Mouse (Mus musculus) heart, postnatal 0 days (tissue): ENCODE data around the gene Zfp938. TPM values are rescaled to one million over a fixed set of nuclear protein-coding genes. Genes with fewer than 3 reads are reported as not detected.

Experiments
- ATAC-seq: fragments of 200-750 bp; cut with Nextera tagmentation; 2 replicates; pipeline ENCODE4 v1.8.0; 2017; ENCODE audit warnings: low read depth, moderate number of reproducible peaks, moderate library complexity; ENCODE audit not compliant: insufficient read depth
- DNase-seq: peaks from one replicate; pipeline ENCODE4 v3.0.0-alpha.2; 2016; ENCODE audit warnings: low spot score
- H3K27ac ChIP-seq: fragments of 300-500 bp; sonication (generic); 2 replicates; pipeline ENCODE4 v1.5.1; 2014; ENCODE audit warnings: low read depth, mild to moderate bottlenecking
- H3K27me3 ChIP-seq: fragments of 300-500 bp; sonication (generic); 2 replicates; pipeline ENCODE4 v1.6.1; 2014; ENCODE audit warnings: low read length, mixed read lengths; ENCODE audit not compliant: control insufficient read depth, insufficient read depth
- H3K36me3 ChIP-seq: fragments of 300-500 bp; sonication (generic); replicated peaks from 2 replicates; pipeline ENCODE4 v1.6.1; 2014; ENCODE audit warnings: low read length, mixed read lengths; ENCODE audit not compliant: control insufficient read depth, insufficient read depth
- H3K4me1 ChIP-seq: fragments of 300-500 bp; sonication (generic); 2 replicates; pipeline ENCODE4 v1.6.1; 2014; ENCODE audit warnings: antibody characterized with exemption; ENCODE audit not compliant: control insufficient read depth, insufficient read depth
- H3K4me2 ChIP-seq: fragments of 300-500 bp; sonication (generic); 2 replicates; pipeline ENCODE4 v1.6.1; 2014; ENCODE audit warnings: low read depth, mild to moderate bottlenecking, low read length, moderate library complexity
- H3K4me3 ChIP-seq: fragments of 300-500 bp; sonication (generic); 2 replicates; pipeline ENCODE4 v1.5.1; 2014; ENCODE audit warnings: low read depth, low read length
- H3K9ac ChIP-seq: fragments of 300-500 bp; sonication (generic); replicated peaks from 2 replicates; pipeline ENCODE4 v1.6.1; 2014; ENCODE audit warnings: low read depth, low read length, mixed read lengths
- H3K9me3 ChIP-seq: fragments of 300-500 bp; sonication (generic); replicated peaks from 2 replicates; pipeline ENCODE4 v1.6.1; 2016; ENCODE audit warnings: low read length; ENCODE audit not compliant: control insufficient read depth
- CTCF ChIP-seq: IDR thresholded peaks from 2 replicates; pipeline ENCODE4 v1.5.1; 2016; ENCODE audit warnings: antibody characterized with exemption, control low read depth, low read depth
- EP300 ChIP-seq: IDR thresholded peaks from 2 replicates; pipeline ENCODE4 v1.6.1; 2016; ENCODE audit warnings: antibody characterized with exemption, low read depth
- WGBS: fragments of 180-500 bp; shearing (Covaris S2); extraction: QIAGEN DNeasy Blood & Tissue Kit; methylation state at CpG from one replicate; pipeline ENCODE4 v1.1.7; 2014; 5-methylcytosine and 5-hydroxymethylcytosine counted together
- polyA plus RNA-seq: library from polyadenylated mRNA; unstranded; fragments of >200 nt; fragmentation: Nextera tagmentation; extraction: Ambion mirVana; gene quantifications from 2 replicates; pipeline ENCODE4 v1.2.1, GENCODE M21; 2015
- total RNA-seq: library from RNA; depleted of rRNA; stranded (reverse); fragments of >200 nt; gene quantifications from 2 replicates; pipeline ENCODE4 v1.2.3, GENCODE M21; 2014; ENCODE audit warnings: low replicate concordance; rRNA removed

Gene Zfp938
- 0.97 and 2.7 TPM in 2 replicates for total RNA-seq
- 14.8 and 15.2 TPM in 2 replicates for polyA plus RNA-seq

DNA sequence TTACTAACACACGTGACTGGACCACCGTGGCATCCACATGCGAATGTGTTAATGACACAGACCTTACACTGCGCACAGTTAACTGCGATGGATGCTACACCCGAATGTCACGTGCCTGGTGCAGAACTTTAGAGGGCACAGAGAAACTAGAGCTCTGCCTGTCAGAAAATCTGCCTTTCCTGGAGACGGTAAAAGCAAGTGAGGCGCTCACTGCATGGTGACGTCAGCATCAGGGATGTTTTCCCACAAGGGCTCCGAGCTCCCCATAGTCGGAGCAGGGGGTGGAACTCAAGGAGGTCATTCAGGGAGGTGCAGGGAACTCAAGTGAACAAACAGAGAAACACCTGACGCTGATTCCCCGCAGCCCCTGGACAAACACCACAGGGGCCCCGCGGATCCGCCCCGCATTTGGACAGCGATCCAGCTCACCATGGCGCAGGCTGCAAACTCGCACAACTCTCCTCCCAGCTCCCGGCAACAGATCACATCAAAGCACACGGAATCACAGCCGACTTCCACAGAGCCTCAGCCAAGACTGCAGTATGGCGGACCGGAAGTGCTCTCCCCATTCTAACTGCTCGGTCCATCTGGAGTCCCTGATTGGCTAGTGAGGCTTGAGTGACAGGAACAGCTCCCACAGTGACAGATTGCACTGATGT, at the start of gene Zfp938:
Zfp938 (minus strand) TSS at position 539 of the 659 bp plus-strand sequence.
- peak within 1 kb of the TSS; percentile 88 for H3K27ac ChIP-seq
- WGBS = 3% methylated on average over 27 of the region's 27 CpGs
- H3K4me3 ChIP-seq = peak within 1 kb of the TSS; percentile 89
- H3K9me3 ChIP-seq = no peaks in the 10 kb centered on the region
- H3K27me3 ChIP-seq = no peaks in the 10 kb centered on the region
- no peak for TF ChIP-seq EP300
- TF ChIP-seq CTCF = no peak
- H3K4me2 ChIP-seq = peak within 1 kb of the TSS; percentile 67
- DNase-seq = peak; percentile 87
- peaks cover 4% of the 10 kb centered on the region; the same call in 1 of the 2 replicates for H3K4me1 ChIP-seq
- peak; percentile 99 for ATAC-seq
- H3K9ac ChIP-seq = peak within 1 kb of the TSS; percentile 77
- H3K36me3 ChIP-seq = no peaks in the 10 kb centered on the region

DNA sequence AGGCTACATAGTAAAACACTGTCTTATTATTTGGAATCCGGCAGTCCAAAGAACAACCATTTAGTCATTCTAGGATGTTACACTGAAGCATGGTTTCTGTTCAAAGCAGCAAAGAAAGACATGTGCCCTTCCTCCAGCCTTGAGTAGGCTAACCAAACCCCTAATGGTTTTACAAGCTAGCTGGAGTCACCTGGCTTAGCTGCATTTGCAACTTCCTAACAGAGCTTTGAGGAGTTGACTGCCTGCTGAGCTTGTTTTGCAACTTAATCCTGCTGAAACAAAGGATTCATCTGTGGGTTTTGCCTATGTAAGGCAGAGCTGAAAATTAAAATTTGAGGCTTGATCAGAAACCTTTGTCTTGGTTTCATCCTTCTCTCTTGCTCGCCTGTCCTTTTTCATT, 16.3 kb upstream of the Zfp938 start:
- TF ChIP-seq CTCF (no peak), EP300 (no peak)
- no peak for ATAC-seq
- H3K4me1 ChIP-seq = no peaks in the 10 kb centered on the region
- no peak overlapping the region for H3K27ac ChIP-seq
- H3K9me3 ChIP-seq = peaks cover 3% of the 10 kb centered on the region; the same call in 1 of the 2 replicates
- no peak overlapping the region for H3K4me3 ChIP-seq
- no peak for DNase-seq
- H3K4me2 ChIP-seq = no peak overlapping the region
- no peaks in the 10 kb centered on the region for H3K36me3 ChIP-seq
- H3K9ac ChIP-seq = no peak overlapping the region
- 67% methylated on average over 2 of the region's 2 CpGs for WGBS
- H3K27me3 ChIP-seq = no peaks in the 10 kb centered on the region

DNA sequence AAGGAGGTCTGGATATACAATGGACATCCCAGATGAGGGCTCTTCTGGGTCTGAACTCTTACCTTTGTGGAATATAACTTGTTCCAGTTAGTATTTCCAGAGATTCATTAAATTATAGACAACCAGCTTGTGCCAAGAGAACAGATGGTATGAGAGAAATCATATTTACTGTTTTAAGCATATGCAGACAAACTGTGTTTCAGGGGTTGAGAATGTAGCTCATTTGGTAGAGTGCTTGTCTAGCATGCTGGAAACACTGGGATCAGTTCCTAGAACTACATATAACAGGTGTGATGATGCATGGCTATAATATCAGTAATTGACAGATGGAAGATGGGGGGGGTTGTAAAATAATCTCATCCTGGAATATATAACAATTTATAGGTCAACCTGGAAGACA, 3.9 kb upstream of the Zfp938 start:
- Histone ChIP-seq H3K4me2 (no peak overlapping the region), H3K27me3 (no peaks in the 10 kb centered on the region), H3K9me3 (no peaks in the 10 kb centered on the region), H3K4me1 (peaks cover 4% of the 10 kb centered on the region; the same call in 1 of the 2 replicates), H3K4me3 (no peak overlapping the region), H3K27ac (no peak overlapping the region), H3K9ac (no peak overlapping the region), H3K36me3 (no peaks in the 10 kb centered on the region)
- TF ChIP-seq EP300 = no peak
- TF ChIP-seq CTCF = no peak
- DNase-seq (no peak), ATAC-seq (no peak)

DNA sequence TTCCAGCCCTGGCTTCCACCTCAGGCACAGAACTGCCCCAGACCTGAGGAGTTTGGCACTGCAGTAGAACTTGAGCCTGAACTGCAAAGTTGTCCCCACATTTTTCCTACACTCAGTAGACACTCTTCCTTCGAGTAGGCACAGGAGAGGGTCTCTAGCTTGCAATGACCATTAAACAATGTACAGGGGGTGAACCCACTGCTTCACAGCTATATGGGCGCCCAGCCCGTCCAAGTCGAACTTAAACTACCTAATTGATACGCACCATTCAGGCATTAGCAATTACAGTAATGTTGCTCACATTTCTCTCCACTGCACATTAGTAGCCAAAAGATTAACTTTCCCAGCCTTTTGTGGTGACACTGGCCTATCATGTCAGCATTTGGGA, 315 bp upstream of the Zfp938 start:
- DNase-seq (no peak), ATAC-seq (no peak)
- Histone ChIP-seq H3K9ac (peak overlapping the region; percentile 77; the same call in 1 of the 2 replicates), H3K36me3 (no peaks in the 10 kb centered on the region), H3K4me3 (peak overlapping the region; percentile 89), H3K4me1 (peaks cover 4% of the 10 kb centered on the region; the same call in 1 of the 2 replicates), H3K4me2 (peak overlapping the region; percentile 67), H3K27me3 (no peaks in the 10 kb centered on the region), H3K9me3 (no peaks in the 10 kb centered on the region), H3K27ac (peak overlapping the region; percentile 88; the same call in 1 of the 2 replicates)
- WGBS = 61% methylated on average over 5 of the region's 5 CpGs
- TF ChIP-seq CTCF = no peak
- TF ChIP-seq EP300 = no peak

DNA sequence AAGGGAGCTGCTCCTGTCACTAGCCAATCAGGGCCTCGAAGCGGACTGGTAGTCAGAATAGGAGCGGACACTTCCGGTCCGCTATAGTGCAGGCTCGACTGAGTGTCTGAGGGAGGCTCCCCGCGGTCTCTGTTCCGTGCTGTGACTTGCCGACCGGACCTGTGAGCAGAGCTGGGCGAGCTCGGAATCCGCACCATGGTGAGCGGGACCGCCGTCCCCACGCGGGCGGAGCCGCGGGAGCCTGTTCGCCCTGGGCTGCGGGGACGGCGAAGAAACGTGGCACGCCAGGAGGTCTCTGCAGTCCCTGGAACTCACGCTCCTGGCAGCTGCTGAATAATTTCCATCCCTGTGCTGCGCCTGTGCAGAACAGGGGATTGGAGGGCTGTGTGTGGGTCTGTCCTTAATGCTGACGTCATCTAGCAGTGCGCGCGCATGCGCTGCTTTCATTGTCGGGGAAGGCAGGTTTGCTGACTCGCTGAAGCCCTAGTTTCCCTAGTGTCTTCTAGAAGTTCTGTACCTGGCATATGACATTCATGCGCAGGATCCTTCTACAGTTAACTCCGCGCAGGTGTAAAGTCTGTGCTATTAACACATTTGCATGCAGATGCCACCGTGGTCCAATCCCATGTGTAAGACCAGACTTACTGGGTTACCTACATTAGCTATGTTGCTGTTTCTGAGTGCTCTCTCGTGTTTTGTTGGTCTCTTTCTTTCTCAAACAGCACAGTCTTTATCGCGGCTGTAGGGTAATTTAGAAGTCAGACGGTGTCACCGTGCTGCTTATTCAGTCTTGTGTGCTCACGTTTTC, 62.6 kb downstream of the Zfp938 start:
- no peaks in the 10 kb centered on the region for H3K9me3 ChIP-seq
- H3K4me1 ChIP-seq = no peaks in the 10 kb centered on the region; the same call in 1 of the 2 replicates
- DNase-seq (peak; percentile 88), ATAC-seq (peak; percentile 99)
- peak overlapping the region; percentile 53 for H3K9ac ChIP-seq
- H3K27ac ChIP-seq = peak overlapping the region; percentile 87
- peak overlapping the region; percentile 71 for H3K4me2 ChIP-seq
- no peaks in the 10 kb centered on the region for H3K27me3 ChIP-seq
- H3K36me3 ChIP-seq = no peaks in the 10 kb centered on the region
- WGBS = 5% methylated on average over 47 of the region's 47 CpGs
- no peak for TF ChIP-seq CTCF
- TF ChIP-seq EP300 = no peak
- H3K4me3 ChIP-seq = peak overlapping the region; percentile 69

Other genes starting within 250 kb of the Zfp938 start
- gene Zfp873, start 193.2 kb downstream of the Zfp938 start, total RNA-seq = 2.1 and 3.7 TPM in 2 replicates
- 8.1 and 8.5 TPM in 2 replicates for gene Zfp873, start 193.2 kb downstream of the Zfp938 start, polyA plus RNA-seq
- gene BC024063, start 157.9 kb downstream of the Zfp938 start, total RNA-seq = 1.4 and 1.6 TPM in 2 replicates
- gene BC024063, start 157.9 kb downstream of the Zfp938 start, polyA plus RNA-seq = 1.7 and 1.9 TPM in 2 replicates
- gene AU041133, start 113.3 kb downstream of the Zfp938 start, total RNA-seq = 2.8 and 3.7 TPM in 2 replicates
- 4.3 and 4.7 TPM in 2 replicates for gene AU041133, start 113.3 kb downstream of the Zfp938 start, polyA plus RNA-seq
- not detected in 2 replicates for gene 4932415D10Rik, start 75.3 kb upstream of the Zfp938 start, total RNA-seq
- not detected in 2 replicates for gene 4932415D10Rik, start 75.3 kb upstream of the Zfp938 start, polyA plus RNA-seq
- gene Gm4924, start 113.0 kb upstream of the Zfp938 start, total RNA-seq = 1.8 TPM in 1 of 2 replicates, not detected in the other
- gene Gm4924, start 113.0 kb upstream of the Zfp938 start, polyA plus RNA-seq = 5.2 and 5.8 TPM in 2 replicates